Mouse (Mus musculus) spleen, adult 2 months (tissue): Measurements from ENCODE around the gene Pus1.

ENCODE experiments used
- CTCF ChIP-seq: fragments of 200-500 bp; IDR thresholded peaks from 2 replicates; pipeline ENCODE4 v1.5.1; 2011; ENCODE audit warnings: mild to moderate bottlenecking, inconsistent platforms; ENCODE audit not compliant: insufficient read depth, insufficient read length, insufficient replicate concordance; ENCODE audit errors: extremely low read depth
- POLR2A ChIP-seq: fragments of 200-500 bp; IDR thresholded peaks from 2 replicates; pipeline ENCODE4 v1.6.1; 2011; ENCODE audit warnings: low read depth, low read length, inconsistent platforms

- TF ChIP-seq POLR2A (no peak), CTCF (no peak)
Observed at GRCm38 (mm10) chr5:110806154-110806553, 25.7 kb upstream of the Pus1 start.
